ENCODE assay signal across 24 mouse cellular contexts in the genomic region with DNA sequence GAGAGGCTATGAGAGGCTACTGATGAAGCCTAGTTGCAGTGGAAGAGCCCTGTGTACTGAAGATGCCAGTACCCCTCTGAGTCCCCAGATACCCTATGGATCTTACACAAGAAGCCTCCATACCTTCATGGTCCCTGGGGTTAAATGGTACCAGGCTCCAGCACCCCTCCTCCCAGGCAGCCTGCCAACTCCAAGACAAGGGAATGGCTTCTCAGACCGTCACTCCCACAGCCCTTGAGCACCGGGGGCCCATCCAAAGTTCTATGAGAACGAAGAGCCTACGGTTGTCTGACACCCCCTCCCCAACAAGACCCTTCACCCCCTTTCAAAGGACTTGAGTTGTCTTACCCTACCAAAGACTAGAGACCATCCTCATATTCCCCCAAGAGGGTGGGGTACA. TPM values are rescaled to one million over a fixed set of nuclear protein-coding genes. Genes with fewer than 3 reads are reported as not detected.
DNase-seq lines count a peak whose midpoint lies in the region; ATAC-seq and TF ChIP-seq lines count a peak whose summit lies in the region.
"Had no signal": no experiment of that assay in that cellular context is flagged by ENCODE, and none has a peak within 500 bp of the region (broad histone marks: within the 10 kb centered on the region; RNA-seq: fewer than 3 reads in every experiment).

No protein-coding gene starts in this region.

- 93% methylated on average over 4 of the region's 4 CpGs for WGBS in forebrain, embryonic 12.5 days
- 91% methylated on average over 4 of the region's 4 CpGs for WGBS in forebrain, embryonic 11.5 days
- WGBS in liver, embryonic 13.5 days (ENCODE audit: insufficient replicate concordance), result 85% methylated on average over 4 of the region's 4 CpGs
- WGBS in liver, embryonic 12.5 days (ENCODE audit: insufficient replicate concordance), result 86% methylated on average over 4 of the region's 4 CpGs
- 87% methylated on average over 4 of the region's 4 CpGs for WGBS in embryonic facial prominence, embryonic 14.5 days

- no peak for DNase-seq in forebrain, embryonic 11.5 days (ENCODE audit: low spot score)
- no peak for DNase-seq in liver, embryonic 13.5 days
- no peak for DNase-seq in embryonic facial prominence, embryonic 14.5 days (ENCODE audit: low spot score)
- DNase-seq: adrenal gland, postnatal 25 days; B cell, adult 2 months; cerebellum, adult 8-10 months; gastrocnemius, postnatal 25 days; heart, adult 11 months; kidney, adult 2 months; kidney, postnatal 4 days; lung, adult 2 months; lung, postnatal 10 days had no signal

- ATAC-seq in forebrain, embryonic 12.5 days (ENCODE audit: low FRiP score), result no peak
- ATAC-seq in forebrain, embryonic 11.5 days (replicated peaks; ENCODE audit: low FRiP score), result no peak
- 0 out of 2 replicates have a peak, but pooled peaks have one; percentile 1 for ATAC-seq in liver, embryonic 13.5 days (ENCODE audit: low read depth)
- no peak for ATAC-seq in liver, embryonic 12.5 days
- no peak for ATAC-seq in embryonic facial prominence, embryonic 14.5 days (ENCODE audit: low read depth)
- ATAC-seq: inflammation-experienced regulatory T-cells, adult 6 months; midbrain, embryonic 15.5 days had no signal

- peak overlapping the region; percentile 99; the same call in 1 of the 2 replicates for H3K4me2 ChIP-seq in forebrain, embryonic 12.5 days
- H3K4me2 ChIP-seq in forebrain, embryonic 11.5 days (ENCODE audit: low read depth, low read length, severe bottlenecking), result no peak overlapping the region
- no peak overlapping the region for H3K4me2 ChIP-seq in liver, embryonic 13.5 days
- H3K4me2 ChIP-seq in liver, embryonic 12.5 days, result no peak overlapping the region
- H3K4me2 ChIP-seq in embryonic facial prominence, embryonic 14.5 days (ENCODE audit: low read depth, low read length), result 0 out of 2 replicates have a peak overlapping the region, but pooled peaks have one; percentile 94
- peak overlapping the region; percentile 94 for H3K4me2 ChIP-seq in myocyte (ENCODE audit: low read depth)
- H3K4me2 ChIP-seq: heart, embryonic 15.5 days; midbrain, embryonic 15.5 days had no signal

- TF ChIP-seq POLR2A in myocyte (IDR thresholded peaks at IDR 0.05; ENCODE audit: insufficient read length, low read depth), result no peak

- H3K9ac ChIP-seq in forebrain, embryonic 12.5 days, result no peak overlapping the region
- no peak overlapping the region for H3K9ac ChIP-seq in forebrain, embryonic 11.5 days (ENCODE audit: low read length)
- H3K9ac ChIP-seq in liver, embryonic 13.5 days, result no peak overlapping the region
- no peak overlapping the region for H3K9ac ChIP-seq in liver, embryonic 12.5 days
- H3K9ac ChIP-seq in embryonic facial prominence, embryonic 14.5 days (ENCODE audit: low read depth, low read length), result no peak overlapping the region
- H3K9ac ChIP-seq: heart, embryonic 15.5 days; hindbrain, embryonic 14.5 days; liver, embryonic 14.5 days; midbrain, embryonic 15.5 days had no signal

- H3K27ac ChIP-seq in forebrain, embryonic 12.5 days, result no peak overlapping the region
- no peak overlapping the region for H3K27ac ChIP-seq in forebrain, embryonic 11.5 days (ENCODE audit: low read depth, low read length)
- no peak overlapping the region for H3K27ac ChIP-seq in liver, embryonic 13.5 days
- no peak overlapping the region for H3K27ac ChIP-seq in liver, embryonic 12.5 days
- no peak overlapping the region for H3K27ac ChIP-seq in embryonic facial prominence, embryonic 14.5 days (replicated peaks; ENCODE audit: low read depth, low read length)
- H3K27ac ChIP-seq: heart, embryonic 10.5 days; heart, embryonic 15.5 days; hindbrain, embryonic 14.5 days; liver, embryonic 14.5 days; macrophage; midbrain, embryonic 15.5 days; neural tube, embryonic 13.5 days had no signal

- H3ac ChIP-seq in myocyte (ENCODE audit: control insufficient read depth, insufficient read length), result no peak overlapping the region

- H3K9me3 ChIP-seq in forebrain, embryonic 12.5 days, result no peaks in the 10 kb centered on the region
- H3K9me3 ChIP-seq in forebrain, embryonic 11.5 days (ENCODE audit: control insufficient read depth, low read length), result no peaks in the 10 kb centered on the region
- no peaks in the 10 kb centered on the region for H3K9me3 ChIP-seq in liver, embryonic 13.5 days (replicated peaks)
- H3K9me3 ChIP-seq in liver, embryonic 12.5 days (replicated peaks), result no peaks in the 10 kb centered on the region
- no peaks in the 10 kb centered on the region for H3K9me3 ChIP-seq in embryonic facial prominence, embryonic 14.5 days (ENCODE audit: control insufficient read depth, low read length)
- H3K9me3 ChIP-seq: heart, embryonic 10.5 days; heart, embryonic 15.5 days; midbrain, embryonic 15.5 days; neural tube, embryonic 13.5 days had no signal

- no peak overlapping the region for H3K4me3 ChIP-seq in forebrain, embryonic 12.5 days (replicated peaks)
- no peak overlapping the region for H3K4me3 ChIP-seq in forebrain, embryonic 11.5 days (ENCODE audit: low read depth, low read length)
- no peak overlapping the region for H3K4me3 ChIP-seq in liver, embryonic 13.5 days (replicated peaks)
- H3K4me3 ChIP-seq in liver, embryonic 12.5 days, result no peak overlapping the region
- no peak overlapping the region for H3K4me3 ChIP-seq in embryonic facial prominence, embryonic 14.5 days (ENCODE audit: low read depth, low read length)
- peak overlapping the region; percentile 92 for H3K4me3 ChIP-seq in myocyte
- H3K4me3 ChIP-seq: midbrain, embryonic 15.5 days had no signal

- peaks cover 7% of the 10 kb centered on the region; the same call in 1 of the 2 replicates for H3K27me3 ChIP-seq in forebrain, embryonic 12.5 days
- no peaks in the 10 kb centered on the region for H3K27me3 ChIP-seq in forebrain, embryonic 11.5 days (ENCODE audit: control insufficient read depth, insufficient read depth, low read length)
- H3K27me3 ChIP-seq in liver, embryonic 13.5 days, result peaks cover 25% of the 10 kb centered on the region
- H3K27me3 ChIP-seq in liver, embryonic 12.5 days (replicated peaks), result peaks cover 19% of the 10 kb centered on the region; the same call in 1 of the 2 replicates
- H3K27me3 ChIP-seq in embryonic facial prominence, embryonic 14.5 days (replicated peaks; ENCODE audit: control insufficient read depth, insufficient read depth, low read length), result no peaks in the 10 kb centered on the region
- H3K27me3 ChIP-seq in myocyte (ENCODE audit: control insufficient read depth, insufficient read depth, insufficient read length), result no peaks in the 10 kb centered on the region
- H3K27me3 ChIP-seq: heart, embryonic 15.5 days; midbrain, embryonic 15.5 days; neural tube, embryonic 13.5 days had no signal

- peaks cover 30% of the 10 kb centered on the region for H3K79me2 ChIP-seq in myocyte (ENCODE audit: control insufficient read depth, insufficient read depth)

- peaks cover 49% of the 10 kb centered on the region for H3K36me3 ChIP-seq in forebrain, embryonic 12.5 days (replicated peaks)
- H3K36me3 ChIP-seq in forebrain, embryonic 11.5 days (ENCODE audit: control insufficient read depth, insufficient read depth, low read length), result no peaks in the 10 kb centered on the region
- peaks cover 23% of the 10 kb centered on the region for H3K36me3 ChIP-seq in liver, embryonic 13.5 days
- peaks cover 39% of the 10 kb centered on the region for H3K36me3 ChIP-seq in liver, embryonic 12.5 days
- H3K36me3 ChIP-seq in embryonic facial prominence, embryonic 14.5 days (ENCODE audit: control insufficient read depth, insufficient read depth, low read length), result peaks cover 36% of the 10 kb centered on the region; the same call in 1 of the 2 replicates
- H3K36me3 ChIP-seq in myocyte (ENCODE audit: control insufficient read depth, insufficient read depth), result no peaks in the 10 kb centered on the region
- H3K36me3 ChIP-seq: heart, embryonic 15.5 days had no signal

- H3K4me1 ChIP-seq in forebrain, embryonic 12.5 days, result peaks cover 24% of the 10 kb centered on the region
- H3K4me1 ChIP-seq in forebrain, embryonic 11.5 days (replicated peaks; ENCODE audit: control insufficient read depth, insufficient read depth, low read length), result peaks cover 7% of the 10 kb centered on the region
- H3K4me1 ChIP-seq in liver, embryonic 13.5 days (replicated peaks), result peaks cover 54% of the 10 kb centered on the region
- H3K4me1 ChIP-seq in liver, embryonic 12.5 days, result peaks cover 47% of the 10 kb centered on the region
- peaks cover 9% of the 10 kb centered on the region; the same call in 1 of the 2 replicates for H3K4me1 ChIP-seq in embryonic facial prominence, embryonic 14.5 days (ENCODE audit: control insufficient read depth, insufficient read depth, low read length)

RNA-seq across cellular contexts. Expression of gene Lmnb2, which starts 2.3 kb away (rescaled TPM):
- 67.7 and 73.8 TPM in 2 replicates for polyA plus RNA-seq in forebrain, embryonic 12.5 days (2016; fragmentation: Nextera tagmentation; extraction: Ambion mirVana)
- 29.8 and 30.9 TPM in 2 replicates for polyA plus RNA-seq in forebrain, embryonic 11.5 days (2014; fragmentation: Nextera tagmentation; extraction: Ambion mirVana)
- 14.0 and 15.4 TPM in 2 replicates for polyA plus RNA-seq in liver, embryonic 13.5 days (2015; fragmentation: Nextera tagmentation; extraction: Ambion mirVana)
- polyA plus RNA-seq in liver, embryonic 12.5 days (2016; fragmentation: Nextera tagmentation; extraction: Ambion mirVana), result 23.1 and 23.6 TPM in 2 replicates
- polyA plus RNA-seq in embryonic facial prominence, embryonic 14.5 days (2014; fragmentation: Nextera tagmentation; extraction: Ambion mirVana), result 21.6 and 22.9 TPM in 2 replicates
- 65.2 TPM for polyA plus RNA-seq in myocyte (2012; fragmentation: generic; extraction: Trizol)

RNA-seq across cellular contexts. Expression of gene Gadd45b, which starts 14.1 kb away (rescaled TPM):
- 8.2 and 9.8 TPM in 2 replicates for polyA plus RNA-seq in forebrain, embryonic 12.5 days (2016; fragmentation: Nextera tagmentation; extraction: Ambion mirVana)
- 10.7 and 13.0 TPM in 2 replicates for polyA plus RNA-seq in forebrain, embryonic 11.5 days (2014; fragmentation: Nextera tagmentation; extraction: Ambion mirVana)
- 1.6 and 1.8 TPM in 2 replicates for polyA plus RNA-seq in liver, embryonic 13.5 days (2015; fragmentation: Nextera tagmentation; extraction: Ambion mirVana)
- 1.6 and 2.0 TPM in 2 replicates for polyA plus RNA-seq in liver, embryonic 12.5 days (2016; fragmentation: Nextera tagmentation; extraction: Ambion mirVana)
- polyA plus RNA-seq in embryonic facial prominence, embryonic 14.5 days (2014; fragmentation: Nextera tagmentation; extraction: Ambion mirVana), result 35.5 and 39.9 TPM in 2 replicates
- 52.2 TPM for polyA plus RNA-seq in myocyte (2012; fragmentation: generic; extraction: Trizol)

RNA-seq across cellular contexts. Expression of gene Timm13, which starts 15.0 kb away (rescaled TPM):
- polyA plus RNA-seq in forebrain, embryonic 12.5 days (2016; fragmentation: Nextera tagmentation; extraction: Ambion mirVana), result 311 and 314 TPM in 2 replicates
- polyA plus RNA-seq in forebrain, embryonic 11.5 days (2014; fragmentation: Nextera tagmentation; extraction: Ambion mirVana), result 313 and 317 TPM in 2 replicates
- 249 and 266 TPM in 2 replicates for polyA plus RNA-seq in liver, embryonic 13.5 days (2015; fragmentation: Nextera tagmentation; extraction: Ambion mirVana)
- polyA plus RNA-seq in liver, embryonic 12.5 days (2016; fragmentation: Nextera tagmentation; extraction: Ambion mirVana), result 271 and 301 TPM in 2 replicates
- polyA plus RNA-seq in embryonic facial prominence, embryonic 14.5 days (2014; fragmentation: Nextera tagmentation; extraction: Ambion mirVana), result 325 and 348 TPM in 2 replicates
- polyA plus RNA-seq in myocyte (2012; fragmentation: generic; extraction: Trizol), result 225 TPM

RNA-seq across cellular contexts. Expression of gene Tmprss9, which starts 44.1 kb away (rescaled TPM):
- polyA plus RNA-seq in forebrain, embryonic 12.5 days (2016; fragmentation: Nextera tagmentation; extraction: Ambion mirVana), result 0.06 and 0.08 TPM in 2 replicates
- polyA plus RNA-seq in forebrain, embryonic 11.5 days (2014; fragmentation: Nextera tagmentation; extraction: Ambion mirVana), result 0.08 and 0.12 TPM in 2 replicates
- 0.05 TPM in 1 of 2 replicates, not detected in the other for polyA plus RNA-seq in liver, embryonic 13.5 days (2015; fragmentation: Nextera tagmentation; extraction: Ambion mirVana)
- 0.04 and 0.05 TPM in 2 replicates for polyA plus RNA-seq in liver, embryonic 12.5 days (2016; fragmentation: Nextera tagmentation; extraction: Ambion mirVana)
- 0.06 and 0.08 TPM in 2 replicates for polyA plus RNA-seq in embryonic facial prominence, embryonic 14.5 days (2014; fragmentation: Nextera tagmentation; extraction: Ambion mirVana)
- polyA plus RNA-seq in myocyte (2012; fragmentation: generic; extraction: Trizol), result 0.05 TPM
- polyA plus RNA-seq: heart, embryonic 10.5 days; inflammation-experienced regulatory T-cells, adult 6 months; kidney, embryonic 16.5 days; macrophage had no signal

Comparison
In these comparisons a context has a peak if more than half of its experiments do, and no peak if none do; other contexts are left out.
1. H3K4me2 ChIP-seq: peak in forebrain, embryonic 12.5 days (single experiment), embryonic facial prominence, embryonic 14.5 days (single experiment) and myocyte (single experiment); none in forebrain, embryonic 11.5 days (single experiment), liver, embryonic 13.5 days (single experiment) and liver, embryonic 12.5 days (single experiment).